Mouse (Mus musculus): ENCODE data around the gene S100a8.

GRCm38 (mm10) chr3:90625496-90625895 lies 43.3 kb upstream of the S100a8 start:
- TF ChIP-seq EP300 (optimal IDR thresholded peaks at IDR 0.05) (no peak), CTCF (IDR thresholded peaks at IDR 0.05; ENCODE audit: low read depth) (no peak)

All from stomach, postnatal 0 days (tissue).